Mouse (Mus musculus) MEL (cell line): ENCODE results near the gene Nrcam.

Experiments used
- CTCF ChIP-seq, 3 experiments: IDR thresholded peaks in 2 of 3; conservative IDR thresholded peaks in 1 of 3; 2 replicates each; pipeline ENCODE4 v1.5.1; 2011 to 2012; ENCODE audit warnings: low read length in 3 of 3, low read depth in 2 of 3, mild to moderate bottlenecking in 2 of 3, improper control_type of control experiment in 1 of 3, inconsistent platforms in 1 of 3, mixed read lengths in 1 of 3, moderate library complexity in 1 of 3; ENCODE audit not compliant: control insufficient read depth in 1 of 3, insufficient read depth in 1 of 3, poor library complexity in 1 of 3, severe bottlenecking in 1 of 3
- POLR2A ChIP-seq, 2 experiments: IDR thresholded peaks; 2 replicates each; pipeline ENCODE4 v1.6.1; 2011 to 2012; ENCODE audit warnings: low read length in 2 of 2, mild to moderate bottlenecking in 2 of 2, control low read depth in 1 of 2, improper control_type of control experiment in 1 of 2, low read depth in 1 of 2, moderate library complexity in 1 of 2; ENCODE audit not compliant: control insufficient read depth in 1 of 2, insufficient read depth in 1 of 2, poor library complexity in 1 of 2

- TF ChIP-seq POLR2A (IDR thresholded peaks at IDR 0.05; ENCODE audit: control insufficient read depth in 1 of 2, insufficient read depth in 1 of 2, low read depth in 1 of 2, low read length in 2 of 2, poor library complexity in 1 of 2) (no peak), CTCF (IDR thresholded peaks at IDR 0.05 in 2 of 3, conservative IDR thresholded peaks at IDR 0.05 in 1 of 3; ENCODE audit: control insufficient read depth in 1 of 3, insufficient read depth in 1 of 3, low read depth in 2 of 3, low read length in 3 of 3, poor library complexity in 1 of 3, severe bottlenecking in 1 of 3) (no peak)
Measured at GRCm38 (mm10) chr12:44283378-44283777, 45.3 kb upstream of the Nrcam start.
